Mouse (Mus musculus) MEL (cell line): ENCODE measurements around the gene Btbd16.

Experiments
- CTCF ChIP-seq, 3 experiments: IDR thresholded peaks in 2 of 3; conservative IDR thresholded peaks in 1 of 3; 2 replicates each; pipeline ENCODE4 v1.5.1; 2011 to 2012; ENCODE audit warnings: low read length in 3 of 3, low read depth in 2 of 3, mild to moderate bottlenecking in 2 of 3, improper control_type of control experiment in 1 of 3, inconsistent platforms in 1 of 3, mixed read lengths in 1 of 3, moderate library complexity in 1 of 3; ENCODE audit not compliant: control insufficient read depth in 1 of 3, insufficient read depth in 1 of 3, poor library complexity in 1 of 3, severe bottlenecking in 1 of 3
- E2F4 ChIP-seq: IDR thresholded peaks from 2 replicates; pipeline ENCODE4 v1.6.1; 2011; ENCODE audit warnings: low read depth, low read length, improper control_type of control experiment, borderline replicate concordance
- ELF1 ChIP-seq: IDR thresholded peaks from 2 replicates; pipeline ENCODE4 v1.6.1; 2014; ENCODE audit warnings: low read depth, mild to moderate bottlenecking, inconsistent platforms, low read length, improper control_type of control experiment, moderate library complexity
- EP300 ChIP-seq, 2 experiments: IDR thresholded peaks; 2 replicates each; pipeline ENCODE4 v1.6.1; 2011; ENCODE audit warnings: improper control_type of control experiment in 2 of 2, low read length in 2 of 2, low read depth in 1 of 2, mild to moderate bottlenecking in 1 of 2
- HCFC1 ChIP-seq: IDR thresholded peaks from 2 replicates; pipeline ENCODE4 v1.6.1; 2012; ENCODE audit warnings: low read depth, mild to moderate bottlenecking, inconsistent platforms, low read length, improper control_type of control experiment, moderate library complexity
- MAFK ChIP-seq: IDR thresholded peaks from 2 replicates; pipeline ENCODE4 v1.6.1; 2011; ENCODE audit warnings: low read depth, mild to moderate bottlenecking, low read length, improper control_type of control experiment, borderline replicate concordance
- MEF2A ChIP-seq: IDR thresholded peaks from 2 replicates; pipeline ENCODE4 v1.6.1; 2014; ENCODE audit warnings: low read depth, mild to moderate bottlenecking, inconsistent platforms, low read length, improper control_type of control experiment; ENCODE audit not compliant: poor library complexity, insufficient replicate concordance, severe bottlenecking; ENCODE audit errors: extremely low read depth
- MXI1 ChIP-seq: IDR thresholded peaks from 2 replicates; pipeline ENCODE4 v1.6.1; 2011; ENCODE audit warnings: mild to moderate bottlenecking, low read depth, low read length, improper control_type of control experiment
- MYB ChIP-seq: IDR thresholded peaks from 2 replicates; pipeline ENCODE4 v1.6.1; 2011; ENCODE audit warnings: mild to moderate bottlenecking, low read depth, low read length, improper control_type of control experiment
- POLR2AphosphoS2 ChIP-seq: IDR thresholded peaks from 2 replicates; pipeline ENCODE4 v1.6.1; 2011; ENCODE audit warnings: low read length, improper control_type of control experiment
- TAL1 ChIP-seq: IDR thresholded peaks from 2 replicates; pipeline ENCODE4 v1.6.1; 2012; ENCODE audit warnings: mild to moderate bottlenecking, inconsistent platforms, low read length, moderate library complexity, mixed read lengths
- USF1 ChIP-seq: IDR thresholded peaks from 2 replicates; pipeline ENCODE4 v1.6.1; 2014; ENCODE audit warnings: low read depth, mild to moderate bottlenecking, inconsistent platforms, low read length, improper control_type of control experiment, moderate library complexity
- ZC3H11A ChIP-seq: IDR thresholded peaks from 2 replicates; pipeline ENCODE4 v1.6.1; 2012; ENCODE audit warnings: low read depth, mild to moderate bottlenecking, inconsistent platforms, low read length, improper control_type of control experiment

- TF ChIP-seq MAFK (no peak), MXI1 (no peak), HCFC1 (no peak), POLR2AphosphoS2 (no peak), ELF1 (no peak), CTCF (IDR thresholded peaks at IDR 0.05 in 2 of 3, conservative IDR thresholded peaks at IDR 0.05 in 1 of 3; ENCODE audit: control insufficient read depth in 1 of 3, insufficient read depth in 1 of 3, low read depth in 2 of 3, low read length in 3 of 3, poor library complexity in 1 of 3, severe bottlenecking in 1 of 3) (no peak), E2F4 (no peak), USF1 (no peak), TAL1 (no peak), EP300 (IDR thresholded peaks at IDR 0.05; ENCODE audit: low read depth in 1 of 2, low read length in 2 of 2) (no peak), MYB (no peak), ZC3H11A (no peak), MEF2A (no peak)
Measured at GRCm38 (mm10) chr7:130789456-130789855, 15.6 kb downstream of the Btbd16 start.
